Mouse (Mus musculus) liver, embryonic 14.5 days (tissue): ENCODE measurements around the gene Smcp. TPM values are rescaled to one million over a fixed set of nuclear protein-coding genes. Genes with fewer than 3 reads are reported as not detected.

Source experiments
- ATAC-seq: fragments of 200-750 bp; cut with Nextera tagmentation; 2 replicates; pipeline ENCODE4 v1.8.0; 2017; ENCODE audit warnings: moderate number of reproducible peaks, mild to moderate bottlenecking, moderate library complexity; ENCODE audit not compliant: insufficient read depth
- DNase-seq, 3 experiments: peaks; one replicate each; pipeline ENCODE4 v3.0.0-alpha.2; 2012 to 2013; ENCODE audit warnings: low read depth in 3 of 3, low spot score in 3 of 3
- H3K27ac ChIP-seq: fragments of 300-500 bp; sonication (generic); 2 replicates; pipeline ENCODE4 v1.5.1; 2014; ENCODE audit warnings: moderate library complexity, mild to moderate bottlenecking, control low read depth, inconsistent platforms
- H3K27me3 ChIP-seq: fragments of 300-500 bp; sonication (generic); 2 replicates; pipeline ENCODE4 v1.6.1; 2014; ENCODE audit warnings: mild to moderate bottlenecking, low read length, moderate library complexity; ENCODE audit not compliant: control insufficient read depth, insufficient read depth
- H3K36me3 ChIP-seq: fragments of 300-500 bp; sonication (generic); replicated peaks from 2 replicates; pipeline ENCODE4 v1.6.1; 2014; ENCODE audit warnings: low read depth; ENCODE audit not compliant: control insufficient read depth, insufficient read depth
- H3K4me1 ChIP-seq, 2 experiments: fragments of 200-500 bp in 1 of 2; fragments of 300-500 bp in 1 of 2; sonication (generic) in 1 of 2; replicated peaks; 2 replicates each; pipeline ENCODE4 v1.6.1; 2012 to 2014; ENCODE audit warnings: antibody characterized with exemption in 1 of 2, inconsistent platforms in 1 of 2, low read length in 1 of 2; ENCODE audit not compliant: control insufficient read depth in 2 of 2, insufficient read depth in 2 of 2
- H3K4me2 ChIP-seq: fragments of 300-500 bp; sonication (generic); 2 replicates; pipeline ENCODE4 v1.6.1; 2014; ENCODE audit warnings: low read depth, mild to moderate bottlenecking, control low read depth, moderate library complexity
- H3K4me3 ChIP-seq, 2 experiments: fragments of 200-500 bp in 1 of 2; fragments of 300-500 bp in 1 of 2; sonication (generic) in 1 of 2; 2 replicates each; pipeline ENCODE4 v1.5.1; 2012 to 2014; ENCODE audit warnings: low read depth in 2 of 2, low read length in 2 of 2, mild to moderate bottlenecking in 2 of 2, control low read depth in 1 of 2, inconsistent platforms in 1 of 2, moderate library complexity in 1 of 2; ENCODE audit not compliant: insufficient read depth in 1 of 2
- H3K9ac ChIP-seq: fragments of 300-500 bp; sonication (generic); replicated peaks from 2 replicates; pipeline ENCODE4 v1.6.1; 2014; ENCODE audit warnings: mild to moderate bottlenecking, control low read depth, moderate library complexity
- H3K9me3 ChIP-seq: fragments of 300-500 bp; sonication (generic); 2 replicates; pipeline ENCODE4 v1.6.1; 2016; ENCODE audit warnings: low read length, mixed read lengths; ENCODE audit not compliant: control insufficient read depth
- CTCF ChIP-seq: IDR thresholded peaks from 2 replicates; pipeline ENCODE4 v1.5.1; 2016; ENCODE audit warnings: antibody characterized with exemption, low read depth, control low read depth
- EP300 ChIP-seq: IDR thresholded peaks from 2 replicates; pipeline ENCODE4 v1.6.1; 2016; ENCODE audit warnings: antibody characterized with exemption, low read depth
- WGBS: fragments of 180-500 bp; shearing (Covaris S2); extraction: QIAGEN DNeasy Blood & Tissue Kit; methylation state at CpG from one replicate; pipeline ENCODE4 v1.1.7; 2014; ENCODE audit not compliant: insufficient replicate concordance; 5-methylcytosine and 5-hydroxymethylcytosine counted together
- polyA plus RNA-seq, 2 experiments: library from polyadenylated mRNA; depleted of rRNA in 1 of 2; stranded (reverse) in 1 of 2; unstranded in 1 of 2; fragments of >200 nt; fragmentation: Nextera tagmentation in 1 of 2; extraction: Ambion mirVana in 1 of 2; gene quantifications; 2 replicates each; pipeline versions ENCODE4 v1.2.1 to v1.2.3; 2012 to 2014

Smcp gene
- polyA plus RNA-seq, 2 experiments = not detected

DNA sequence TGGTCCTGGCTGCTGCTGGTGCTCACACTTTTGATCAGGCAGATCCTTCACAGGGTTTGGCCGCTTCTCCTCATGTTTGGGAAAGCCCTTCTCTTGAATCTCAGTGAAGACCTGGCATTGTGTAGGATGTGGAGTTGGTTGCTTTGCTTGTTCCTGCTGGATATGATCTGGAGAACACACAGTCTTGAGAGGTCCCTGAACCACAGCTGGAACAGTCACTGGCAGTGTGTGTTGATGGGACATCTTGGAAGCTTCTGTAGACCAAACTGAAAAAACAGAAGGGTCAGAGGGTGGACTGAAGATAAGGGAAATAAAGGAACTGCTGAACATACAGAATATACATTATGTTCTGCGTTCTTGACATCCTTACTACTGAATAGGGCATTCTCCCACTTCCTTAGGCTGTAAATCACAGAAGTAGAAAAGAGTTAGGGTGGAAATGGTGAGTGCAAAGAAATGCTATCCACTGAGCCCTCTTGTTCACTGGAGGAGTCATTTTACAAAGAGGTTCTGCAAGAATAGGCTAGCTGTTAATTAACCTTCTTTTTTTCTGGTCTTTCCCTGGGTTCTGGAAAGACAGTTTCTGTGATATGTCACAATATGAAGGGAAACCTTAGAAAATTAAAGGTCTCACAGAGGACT, 16.2 kb downstream of the Smcp start:
- ATAC-seq (no peak), DNase-seq (no peak)
- no peak overlapping the region for H3K4me2 ChIP-seq
- TF ChIP-seq CTCF (no peak), EP300 (no peak)
- no peak overlapping the region for H3K9ac ChIP-seq
- no peaks in the 10 kb centered on the region for H3K4me1 ChIP-seq
- H3K9me3 ChIP-seq = no peaks in the 10 kb centered on the region
- no peak overlapping the region for H3K27ac ChIP-seq
- WGBS = 22% methylated on average over 2 of the region's 2 CpGs
- no peak overlapping the region for H3K4me3 ChIP-seq
- H3K36me3 ChIP-seq = no peaks in the 10 kb centered on the region
- H3K27me3 ChIP-seq = no peaks in the 10 kb centered on the region

DNA sequence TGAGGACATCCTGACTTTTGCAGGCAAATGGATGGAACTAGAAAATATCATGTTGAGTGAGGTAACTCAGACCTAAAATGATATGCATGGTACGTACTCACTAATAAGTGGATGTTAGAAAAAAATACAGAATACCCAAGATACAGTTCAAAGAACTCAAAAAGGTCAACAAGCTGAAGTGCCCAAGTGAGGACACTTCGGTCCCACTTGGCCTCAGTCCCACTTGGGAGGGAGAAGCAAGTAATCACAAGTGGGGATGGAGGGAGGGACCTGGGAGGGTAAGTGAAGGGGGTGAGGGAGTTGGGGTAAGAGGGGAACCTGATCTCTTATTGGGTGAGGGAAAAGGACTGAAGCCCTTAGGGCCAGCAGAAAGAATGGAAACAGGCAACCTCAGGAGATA, 20.0 kb downstream of the Smcp start:
- 77% methylated on average over 2 of the region's 2 CpGs for WGBS
- Histone ChIP-seq H3K27me3 (no peaks in the 10 kb centered on the region), H3K9me3 (no peaks in the 10 kb centered on the region), H3K4me3 (no peak overlapping the region), H3K4me2 (no peak overlapping the region), H3K9ac (no peak overlapping the region), H3K36me3 (no peaks in the 10 kb centered on the region), H3K27ac (no peak overlapping the region), H3K4me1 (no peaks in the 10 kb centered on the region)
- no peak for ATAC-seq
- DNase-seq = no peak
- no peak for TF ChIP-seq EP300
- TF ChIP-seq CTCF = no peak

DNA sequence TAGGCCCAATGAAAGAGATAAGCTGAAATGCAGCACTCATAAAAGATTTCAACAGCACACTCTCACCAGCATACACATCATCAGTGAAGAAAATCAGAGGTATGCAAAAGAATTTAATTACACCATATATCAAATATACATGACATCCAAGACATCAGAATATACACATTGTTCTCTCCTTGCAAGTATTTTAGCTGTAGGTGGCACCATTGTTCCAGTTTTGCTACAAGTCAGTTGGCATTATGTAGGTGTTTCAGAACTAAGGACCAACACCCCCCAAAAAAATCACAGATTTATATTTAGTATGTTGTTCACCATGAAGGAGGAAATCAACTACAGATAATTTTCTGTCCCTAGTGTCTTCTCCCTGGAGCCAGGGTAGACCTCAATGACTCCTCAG, 23.4 kb downstream of the Smcp start:
- ATAC-seq (no peak), DNase-seq (no peak)
- Histone ChIP-seq H3K9me3 (no peaks in the 10 kb centered on the region), H3K4me3 (no peak overlapping the region), H3K4me2 (no peak overlapping the region), H3K36me3 (no peaks in the 10 kb centered on the region), H3K27ac (no peak overlapping the region), H3K4me1 (no peaks in the 10 kb centered on the region), H3K9ac (no peak overlapping the region), H3K27me3 (no peaks in the 10 kb centered on the region)
- no peak for TF ChIP-seq EP300

- H3K36me3 ChIP-seq = no peaks in the 10 kb centered on the region
- no peaks in the 10 kb centered on the region for H3K4me1 ChIP-seq
- no peak within 1 kb of the TSS for H3K4me2 ChIP-seq
- H3K27ac ChIP-seq = no peak within 1 kb of the TSS
- H3K4me3 ChIP-seq = no peak within 1 kb of the TSS
- no peak for ATAC-seq
- no peak within 1 kb of the TSS for H3K9ac ChIP-seq
- H3K27me3 ChIP-seq = no peaks in the 10 kb centered on the region
- 67% methylated on average over 3 of the region's 3 CpGs for WGBS
- H3K9me3 ChIP-seq = no peaks in the 10 kb centered on the region
- TF ChIP-seq EP300 (no peak), CTCF (no peak)
- no peak for DNase-seq
Observed at GRCm38 (mm10) chr3:92534411-92534810, 54.4 kb downstream of the Smcp start, which contains the start of gene 2310046K23Rik. 2310046K23Rik (minus strand) TSS chr3:92534511.

Other genes starting within 250 kb of the Smcp start
- gene Sprr2d, start 249.9 kb downstream of the Smcp start, polyA plus RNA-seq (2012; rRNA removed) = not detected in 2 replicates
- gene Sprr2d, start 249.9 kb downstream of the Smcp start, polyA plus RNA-seq (2014; fragmentation: Nextera tagmentation; extraction: Ambion mirVana) = not detected in 2 replicates
- not detected in 2 replicates for gene Sprr2e, start 236.9 kb downstream of the Smcp start, polyA plus RNA-seq (2012; rRNA removed)
- gene Sprr2e, start 236.9 kb downstream of the Smcp start, polyA plus RNA-seq (2014; fragmentation: Nextera tagmentation; extraction: Ambion mirVana) = not detected in 2 replicates
- not detected in 2 replicates for gene Sprr2f, start 223.8 kb downstream of the Smcp start, polyA plus RNA-seq (2012; rRNA removed)
- gene Sprr2f, start 223.8 kb downstream of the Smcp start, polyA plus RNA-seq (2014; fragmentation: Nextera tagmentation; extraction: Ambion mirVana) = not detected in 2 replicates
- gene Sprr2h, start 203.3 kb downstream of the Smcp start, polyA plus RNA-seq (2012; rRNA removed) = not detected in 2 replicates
- gene Sprr2h, start 203.3 kb downstream of the Smcp start, polyA plus RNA-seq (2014; fragmentation: Nextera tagmentation; extraction: Ambion mirVana) = not detected in 2 replicates
- not detected in 2 replicates for gene Sprr2i, start 181.0 kb downstream of the Smcp start, polyA plus RNA-seq (2012; rRNA removed)
- gene Sprr2i, start 181.0 kb downstream of the Smcp start, polyA plus RNA-seq (2014; fragmentation: Nextera tagmentation; extraction: Ambion mirVana) = not detected in 2 replicates
- not detected in 2 replicates for gene Sprr2j-ps, start 170.9 kb downstream of the Smcp start, polyA plus RNA-seq (2012; rRNA removed)
- not detected in 2 replicates for gene Sprr2j-ps, start 170.9 kb downstream of the Smcp start, polyA plus RNA-seq (2014; fragmentation: Nextera tagmentation; extraction: Ambion mirVana)
- 2.7 and 3.8 TPM in 2 replicates for gene Gm9774, start 159.6 kb downstream of the Smcp start, polyA plus RNA-seq (2012; rRNA removed)
- 5.1 and 5.6 TPM in 2 replicates for gene Gm9774, start 159.6 kb downstream of the Smcp start, polyA plus RNA-seq (2014; fragmentation: Nextera tagmentation; extraction: Ambion mirVana)
- gene Sprr2k, start 156.4 kb downstream of the Smcp start, polyA plus RNA-seq (2012; rRNA removed) = not detected in 2 replicates
- gene Sprr2k, start 156.4 kb downstream of the Smcp start, polyA plus RNA-seq (2014; fragmentation: Nextera tagmentation; extraction: Ambion mirVana) = not detected in 2 replicates
- gene Sprr1b, start 150.2 kb downstream of the Smcp start, polyA plus RNA-seq (2012; rRNA removed) = not detected in 2 replicates
- not detected in 2 replicates for gene Sprr1b, start 150.2 kb downstream of the Smcp start, polyA plus RNA-seq (2014; fragmentation: Nextera tagmentation; extraction: Ambion mirVana)
- not detected in 2 replicates for gene Sprr3, start 130.3 kb downstream of the Smcp start, polyA plus RNA-seq (2012; rRNA removed)
- gene Sprr3, start 130.3 kb downstream of the Smcp start, polyA plus RNA-seq (2014; fragmentation: Nextera tagmentation; extraction: Ambion mirVana) = not detected in 2 replicates
- gene Sprr1a, start 103.1 kb downstream of the Smcp start, polyA plus RNA-seq (2012; rRNA removed) = not detected in 2 replicates
- not detected in 2 replicates for gene Sprr1a, start 103.1 kb downstream of the Smcp start, polyA plus RNA-seq (2014; fragmentation: Nextera tagmentation; extraction: Ambion mirVana)
- not detected in 2 replicates for gene Sprr4, start 88.5 kb downstream of the Smcp start, polyA plus RNA-seq (2012; rRNA removed)
- gene Sprr4, start 88.5 kb downstream of the Smcp start, polyA plus RNA-seq (2014; fragmentation: Nextera tagmentation; extraction: Ambion mirVana) = not detected in 2 replicates
- gene 2310046K23Rik, start 54.5 kb downstream of the Smcp start, polyA plus RNA-seq (2012; rRNA removed) = not detected in 2 replicates
- not detected in 2 replicates for gene 2310046K23Rik, start 54.5 kb downstream of the Smcp start, polyA plus RNA-seq (2014; fragmentation: Nextera tagmentation; extraction: Ambion mirVana)
- gene Ivl, start 15.3 kb downstream of the Smcp start, polyA plus RNA-seq (2012; rRNA removed) = 0.02 and 0.03 TPM in 2 replicates
- gene Ivl, start 15.3 kb downstream of the Smcp start, polyA plus RNA-seq (2014; fragmentation: Nextera tagmentation; extraction: Ambion mirVana) = not detected in 2 replicates
- not detected in 2 replicates for gene 2210017I01Rik, start 18.5 kb upstream of the Smcp start, polyA plus RNA-seq (2012; rRNA removed)
- gene 2210017I01Rik, start 18.5 kb upstream of the Smcp start, polyA plus RNA-seq (2014; fragmentation: Nextera tagmentation; extraction: Ambion mirVana) = not detected in 2 replicates
- not detected in 2 replicates for gene Lce6a, start 32.7 kb upstream of the Smcp start, polyA plus RNA-seq (2012; rRNA removed)
- not detected in 2 replicates for gene Lce6a, start 32.7 kb upstream of the Smcp start, polyA plus RNA-seq (2014; fragmentation: Nextera tagmentation; extraction: Ambion mirVana)
- not detected in 2 replicates for gene Lce1a1, start 59.3 kb upstream of the Smcp start, polyA plus RNA-seq (2012; rRNA removed)
- not detected in 2 replicates for gene Lce1a1, start 59.3 kb upstream of the Smcp start, polyA plus RNA-seq (2014; fragmentation: Nextera tagmentation; extraction: Ambion mirVana)
- not detected in 2 replicates for gene Lce1b, start 67.9 kb upstream of the Smcp start, polyA plus RNA-seq (2012; rRNA removed)
- not detected in 2 replicates for gene Lce1b, start 67.9 kb upstream of the Smcp start, polyA plus RNA-seq (2014; fragmentation: Nextera tagmentation; extraction: Ambion mirVana)
- not detected in 2 replicates for gene Lce1a2, start 81.3 kb upstream of the Smcp start, polyA plus RNA-seq (2012; rRNA removed)
- gene Lce1a2, start 81.3 kb upstream of the Smcp start, polyA plus RNA-seq (2014; fragmentation: Nextera tagmentation; extraction: Ambion mirVana) = not detected in 2 replicates
- gene Lce1c, start 90.2 kb upstream of the Smcp start, polyA plus RNA-seq (2012; rRNA removed) = not detected in 2 replicates
- not detected in 2 replicates for gene Lce1c, start 90.2 kb upstream of the Smcp start, polyA plus RNA-seq (2014; fragmentation: Nextera tagmentation; extraction: Ambion mirVana)
- not detected in 2 replicates for gene Lce1d, start 98.2 kb upstream of the Smcp start, polyA plus RNA-seq (2012; rRNA removed)
- gene Lce1d, start 98.2 kb upstream of the Smcp start, polyA plus RNA-seq (2014; fragmentation: Nextera tagmentation; extraction: Ambion mirVana) = not detected in 2 replicates
- gene Lce1e, start 120.1 kb upstream of the Smcp start, polyA plus RNA-seq (2012; rRNA removed) = not detected in 2 replicates
- not detected in 2 replicates for gene Lce1e, start 120.1 kb upstream of the Smcp start, polyA plus RNA-seq (2014; fragmentation: Nextera tagmentation; extraction: Ambion mirVana)
- gene Lce1f, start 131.4 kb upstream of the Smcp start, polyA plus RNA-seq (2012; rRNA removed) = not detected in 2 replicates
- gene Lce1f, start 131.4 kb upstream of the Smcp start, polyA plus RNA-seq (2014; fragmentation: Nextera tagmentation; extraction: Ambion mirVana) = not detected in 2 replicates
- not detected in 2 replicates for gene Gm38119, start 150.1 kb upstream of the Smcp start, polyA plus RNA-seq (2012; rRNA removed)
- gene Gm38119, start 150.1 kb upstream of the Smcp start, polyA plus RNA-seq (2014; fragmentation: Nextera tagmentation; extraction: Ambion mirVana) = not detected in 2 replicates
- gene Lce1g, start 163.3 kb upstream of the Smcp start, polyA plus RNA-seq (2012; rRNA removed) = not detected in 2 replicates
- not detected in 2 replicates for gene Lce1g, start 163.3 kb upstream of the Smcp start, polyA plus RNA-seq (2014; fragmentation: Nextera tagmentation; extraction: Ambion mirVana)
- not detected in 2 replicates for gene Lce1h, start 176.1 kb upstream of the Smcp start, polyA plus RNA-seq (2012; rRNA removed)
- not detected in 2 replicates for gene Lce1h, start 176.1 kb upstream of the Smcp start, polyA plus RNA-seq (2014; fragmentation: Nextera tagmentation; extraction: Ambion mirVana)
- gene Lce1i, start 189.9 kb upstream of the Smcp start, polyA plus RNA-seq (2012; rRNA removed) = not detected in 2 replicates
- gene Lce1i, start 189.9 kb upstream of the Smcp start, polyA plus RNA-seq (2014; fragmentation: Nextera tagmentation; extraction: Ambion mirVana) = not detected in 2 replicates
- gene Lce1j, start 201.5 kb upstream of the Smcp start, polyA plus RNA-seq (2012; rRNA removed) = not detected in 2 replicates
- gene Lce1j, start 201.5 kb upstream of the Smcp start, polyA plus RNA-seq (2014; fragmentation: Nextera tagmentation; extraction: Ambion mirVana) = not detected in 2 replicates
- gene Lce1k, start 218.9 kb upstream of the Smcp start, polyA plus RNA-seq (2012; rRNA removed) = not detected in 2 replicates
- not detected in 2 replicates for gene Lce1k, start 218.9 kb upstream of the Smcp start, polyA plus RNA-seq (2014; fragmentation: Nextera tagmentation; extraction: Ambion mirVana)
- not detected in 2 replicates for gene Kprp, start 238.2 kb upstream of the Smcp start, polyA plus RNA-seq (2012; rRNA removed)
- not detected in 2 replicates for gene Kprp, start 238.2 kb upstream of the Smcp start, polyA plus RNA-seq (2014; fragmentation: Nextera tagmentation; extraction: Ambion mirVana)